Mouse (Mus musculus) bone marrow macrophage, adult 2 months (primary cell): ENCODE results near the gene Aasdhppt.

ENCODE experiments used
- CTCF ChIP-seq: IDR thresholded peaks from 2 replicates; pipeline ENCODE4 v1.5.1; 2012; ENCODE audit warnings: low read depth, mild to moderate bottlenecking, low read length, moderate library complexity
- POLR2A ChIP-seq: IDR thresholded peaks from 2 replicates; pipeline ENCODE4 v1.6.1; 2012; ENCODE audit warnings: mild to moderate bottlenecking, low read depth, low read length, borderline replicate concordance

GRCm38 (mm10) chr9:4283850-4284249, 25.4 kb downstream of the Aasdhppt start:
- TF ChIP-seq POLR2A (no peak), CTCF (no peak)
